Mouse (Mus musculus): ENCODE measurements around the gene Fgfr2. TPM values are rescaled to one million over a fixed set of nuclear protein-coding genes. Genes with fewer than 3 reads are reported as not detected.

Gene Fgfr2
- total and polyA plus RNA-seq, 2 experiments from 2014 or later: 17.1 to 47.6 TPM

DNA sequence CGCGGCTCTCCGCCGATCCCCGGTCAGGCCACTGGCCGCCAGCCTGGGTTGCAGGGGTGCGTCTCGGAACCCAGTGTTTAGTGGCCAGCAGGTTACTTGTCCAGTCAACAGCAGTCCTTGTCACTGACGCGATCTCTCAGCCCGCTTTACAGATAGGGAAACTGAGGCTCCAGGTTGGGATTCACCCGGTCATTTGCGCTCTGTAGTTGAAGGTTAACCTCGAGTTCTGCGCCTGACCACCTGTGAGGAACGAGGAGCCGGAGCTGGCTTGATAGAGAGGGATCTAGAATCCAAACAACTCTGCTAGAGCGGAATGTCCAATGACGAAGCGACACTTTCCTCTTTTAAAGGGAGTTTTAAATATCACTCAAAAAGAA, 2603.1 kb downstream of the Fgfr2 start, which contains the start of gene Ate1:
Gene Ate1 (minus strand): TSS at position 321 of the 377 bp plus-strand sequence.
- TF ChIP-seq CTCF (IDR thresholded peaks at IDR 0.05; ENCODE audit: low read depth): no peak
- H3K27me3 ChIP-seq (ENCODE audit: insufficient read depth, low read length): no peaks in the 10 kb centered on the region
- 15% methylated on average over 20 of the region's 20 CpGs for WGBS
- H3K9me3 ChIP-seq (ENCODE audit: low read length): no peaks in the 10 kb centered on the region
- no peak for ATAC-seq
- peak within 1 kb of the TSS; percentile 89 for H3K4me2 ChIP-seq (ENCODE audit: low read depth)
- DNase-seq: no peak
- peaks cover under 1% of the 10 kb centered on the region; the same call in 1 of the 2 replicates for H3K36me3 ChIP-seq (ENCODE audit: insufficient read depth)
- H3K4me3 ChIP-seq (ENCODE audit: low read depth, low read length): peak within 1 kb of the TSS; percentile 66
- peaks cover 13% of the 10 kb centered on the region; the same call in 1 of the 2 replicates for H3K4me1 ChIP-seq (ENCODE audit: insufficient read depth)
- H3K27ac ChIP-seq (ENCODE audit: low read depth, low read length): peak within 1 kb of the TSS; percentile 97
- peak within 1 kb of the TSS; percentile 79 for H3K9ac ChIP-seq

DNA sequence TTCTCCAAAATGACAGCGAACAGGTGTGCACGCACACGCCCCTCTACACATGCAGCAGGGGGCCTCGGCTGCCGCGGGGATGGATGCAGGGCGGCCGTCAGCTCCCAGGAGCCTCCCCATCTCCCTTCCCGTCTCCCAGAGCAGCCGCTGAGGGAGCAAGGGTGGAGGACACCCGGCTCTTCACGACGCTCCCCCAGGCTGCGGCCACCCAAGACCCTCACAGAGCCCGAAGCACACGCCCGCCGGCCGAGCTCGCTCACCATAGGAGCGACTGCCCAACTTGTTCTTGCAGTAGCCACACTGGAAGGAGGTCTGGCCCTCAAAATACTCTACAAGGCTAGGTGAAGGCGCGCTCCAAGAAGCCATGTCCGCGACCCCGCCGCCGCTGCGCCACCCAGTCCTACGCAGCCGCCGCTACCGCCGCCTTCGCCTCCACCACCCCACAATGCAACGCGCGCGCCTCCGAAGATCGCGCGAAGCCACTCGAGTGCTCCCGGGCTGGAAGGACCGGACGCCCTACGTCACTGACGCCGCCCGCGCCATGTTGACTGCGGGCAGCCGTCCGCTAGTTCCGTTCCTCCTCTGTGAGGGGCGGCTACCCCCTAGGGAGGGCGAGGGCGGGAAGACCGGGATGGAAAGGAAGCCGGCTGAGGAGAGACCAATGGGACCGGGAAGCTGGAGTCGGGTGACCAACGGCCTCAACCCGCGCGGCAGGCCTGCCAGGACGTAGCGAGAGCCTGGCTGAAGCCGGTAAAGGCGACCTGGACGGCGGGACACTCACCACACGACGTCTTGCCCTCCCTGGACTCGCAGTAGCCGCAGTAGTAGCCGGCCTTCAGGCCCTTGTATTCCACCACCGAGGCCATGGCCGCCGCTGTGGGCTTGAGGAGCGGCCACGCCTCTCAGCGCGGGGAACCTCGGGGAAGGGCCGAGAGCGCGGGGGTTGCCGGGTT, 2603.8 kb downstream of the Fgfr2 start:
- peak overlapping the region; percentile 97 for H3K27ac ChIP-seq (ENCODE audit: low read depth, low read length)
- H3K27me3 ChIP-seq (ENCODE audit: insufficient read depth, low read length): no peaks in the 10 kb centered on the region
- ATAC-seq: peak; percentile 98
- DNase-seq: peak; percentile 99
- H3K4me2 ChIP-seq (ENCODE audit: low read depth): peak overlapping the region; percentile 89
- WGBS: under 1% methylated on average over 88 of the region's 90 CpGs
- peaks cover 4% of the 10 kb centered on the region; the same call in 1 of the 2 replicates for H3K36me3 ChIP-seq (ENCODE audit: insufficient read depth)
- H3K4me1 ChIP-seq (ENCODE audit: insufficient read depth): peaks cover 13% of the 10 kb centered on the region; the same call in 1 of the 2 replicates
- H3K4me3 ChIP-seq (ENCODE audit: low read depth, low read length): peak overlapping the region; percentile 66
- no peak for TF ChIP-seq CTCF (IDR thresholded peaks at IDR 0.05; ENCODE audit: low read depth)
- H3K9me3 ChIP-seq (ENCODE audit: low read length): no peaks in the 10 kb centered on the region
- peak overlapping the region; percentile 79 for H3K9ac ChIP-seq

DNA sequence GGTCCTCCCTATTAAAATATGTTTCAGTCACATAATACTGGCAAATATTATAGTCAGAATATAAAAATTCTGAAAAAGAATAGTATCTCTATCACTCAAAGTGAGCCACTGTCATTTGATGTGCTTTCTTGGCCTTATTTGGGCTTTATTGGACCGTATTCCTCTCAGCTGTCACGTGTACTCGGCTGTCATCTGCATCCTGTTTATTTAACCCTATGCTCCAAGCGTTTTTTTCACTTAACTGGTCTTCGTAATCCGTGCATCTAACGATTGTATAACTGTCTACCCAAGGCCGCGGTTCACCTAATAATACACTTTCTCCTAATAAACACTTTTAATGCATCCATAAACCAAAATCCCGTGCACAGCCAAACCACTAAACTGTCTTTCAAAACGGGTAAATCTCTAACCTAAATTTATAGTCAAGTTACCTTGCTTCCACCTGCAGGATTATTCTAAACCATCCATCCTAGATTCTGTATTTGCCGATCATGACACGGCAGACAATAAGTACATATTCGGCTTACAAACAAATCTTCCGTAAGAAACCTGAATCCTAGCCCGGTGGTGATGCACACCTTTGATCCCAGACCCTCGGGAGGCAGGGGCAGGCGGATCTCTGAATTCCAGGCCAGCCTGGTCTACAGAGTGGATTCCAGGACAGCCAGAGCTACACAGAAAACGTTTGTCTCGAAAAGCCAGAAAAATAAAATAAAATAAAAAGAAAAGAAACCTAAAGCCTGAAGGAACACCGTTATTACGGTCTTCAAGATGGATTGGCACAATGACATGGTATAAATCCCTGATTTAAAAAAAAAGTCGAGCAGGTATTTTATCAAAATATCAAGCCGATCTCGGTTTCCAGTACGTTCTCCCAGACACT, 2604.7 kb downstream of the Fgfr2 start:
- Histone ChIP-seq H3K9ac (peak overlapping the region; percentile 79), H3K4me1 (ENCODE audit: insufficient read depth) (peaks cover 13% of the 10 kb centered on the region; the same call in 1 of the 2 replicates), H3K36me3 (ENCODE audit: insufficient read depth) (peaks cover 8% of the 10 kb centered on the region), H3K9me3 (ENCODE audit: low read length) (no peaks in the 10 kb centered on the region), H3K4me2 (ENCODE audit: low read depth) (peak overlapping the region; percentile 89), H3K27me3 (ENCODE audit: insufficient read depth, low read length) (no peaks in the 10 kb centered on the region), H3K27ac (ENCODE audit: low read depth, low read length) (peak overlapping the region; percentile 97), H3K4me3 (ENCODE audit: low read depth, low read length) (peak overlapping the region; percentile 66)
- DNase-seq (peak; percentile 11), ATAC-seq (no peak)
- 33% methylated on average over 26 of the region's 26 CpGs for WGBS
- TF ChIP-seq CTCF (IDR thresholded peaks at IDR 0.05; ENCODE audit: low read depth): no peak

DNA sequence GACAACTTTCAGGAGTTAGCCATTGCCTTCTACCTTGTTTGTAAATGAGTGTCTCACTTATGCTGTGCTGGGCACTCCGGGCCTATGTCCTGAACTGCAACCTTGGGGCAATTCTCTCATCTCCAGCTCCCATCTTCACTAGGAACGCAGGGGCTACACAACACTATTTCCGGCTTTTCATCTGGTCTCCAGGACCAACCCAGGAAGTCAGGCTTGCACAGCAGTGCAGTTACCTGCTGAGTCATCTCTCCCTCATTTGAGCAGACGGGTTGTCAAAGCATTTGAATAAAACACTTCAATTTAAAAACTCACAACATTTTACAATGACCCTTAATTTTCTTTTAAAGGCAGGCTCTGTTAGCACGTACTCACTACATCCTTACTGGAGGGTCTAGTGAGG, 2612.9 kb downstream of the Fgfr2 start:
- H3K9ac ChIP-seq: no peak overlapping the region
- DNase-seq: no peak
- 87% methylated on average over 5 of the region's 5 CpGs for WGBS
- H3K4me1 ChIP-seq (ENCODE audit: insufficient read depth): no peaks in the 10 kb centered on the region
- no peak for TF ChIP-seq CTCF (IDR thresholded peaks at IDR 0.05; ENCODE audit: low read depth)
- no peaks in the 10 kb centered on the region for H3K9me3 ChIP-seq (ENCODE audit: low read length)
- no peaks in the 10 kb centered on the region for H3K27me3 ChIP-seq (ENCODE audit: insufficient read depth, low read length)
- H3K27ac ChIP-seq (ENCODE audit: low read depth, low read length): no peak overlapping the region
- ATAC-seq: no peak
- H3K36me3 ChIP-seq (ENCODE audit: insufficient read depth): peaks cover 56% of the 10 kb centered on the region
- H3K4me3 ChIP-seq (ENCODE audit: low read depth, low read length): no peak overlapping the region
- H3K4me2 ChIP-seq (ENCODE audit: low read depth): no peak overlapping the region

DNA sequence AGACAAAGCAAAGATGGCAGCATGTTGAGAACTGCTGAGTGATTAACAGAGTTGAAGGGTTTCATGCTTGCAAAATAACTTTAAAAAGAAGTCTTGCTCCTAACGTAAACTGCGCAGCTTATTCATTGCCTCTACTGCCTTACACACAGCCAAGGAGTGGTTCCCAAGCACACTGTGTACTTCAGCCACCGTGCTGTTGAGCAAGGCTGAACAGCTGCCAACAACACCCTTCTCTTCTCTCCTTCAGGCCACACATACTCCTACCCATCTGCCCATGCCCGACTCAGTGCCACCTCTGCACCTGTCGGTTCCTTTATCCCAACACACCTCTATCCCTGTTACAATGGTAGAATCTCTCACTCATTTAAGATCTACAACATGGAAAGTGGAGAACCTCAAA, 2620.1 kb downstream of the Fgfr2 start:
- Histone ChIP-seq H3K36me3 (ENCODE audit: insufficient read depth) (peaks cover 47% of the 10 kb centered on the region), H3K9ac (no peak overlapping the region), H3K27ac (ENCODE audit: low read depth, low read length) (no peak overlapping the region), H3K4me1 (ENCODE audit: insufficient read depth) (no peaks in the 10 kb centered on the region), H3K27me3 (ENCODE audit: insufficient read depth, low read length) (no peaks in the 10 kb centered on the region), H3K9me3 (ENCODE audit: low read length) (no peaks in the 10 kb centered on the region), H3K4me2 (ENCODE audit: low read depth) (no peak overlapping the region), H3K4me3 (ENCODE audit: low read depth, low read length) (no peak overlapping the region)
- TF ChIP-seq CTCF (IDR thresholded peaks at IDR 0.05; ENCODE audit: low read depth): no peak
- DNase-seq: no peak
- WGBS: 91% methylated on average over 5 of the region's 5 CpGs
- no peak for ATAC-seq

DNA sequence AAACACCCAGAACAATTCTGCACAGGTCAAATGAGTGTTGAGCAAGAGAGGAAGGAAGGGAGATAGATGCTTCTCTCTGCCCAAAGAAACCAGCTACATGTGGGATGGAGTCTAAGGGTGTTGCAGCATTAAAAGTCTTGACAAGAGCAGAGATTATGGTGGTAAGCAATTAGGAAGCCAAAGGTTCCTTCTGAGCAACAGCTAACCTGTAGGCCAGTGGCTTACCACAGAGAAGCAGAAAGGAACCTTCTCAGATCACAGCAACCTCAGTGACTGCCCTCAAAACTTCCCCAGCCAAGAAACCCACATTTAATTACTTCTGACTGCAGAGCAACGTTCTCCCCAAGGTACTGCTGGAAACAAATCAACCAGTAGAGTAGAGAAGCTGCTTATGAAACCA, 2621.7 kb downstream of the Fgfr2 start:
- ATAC-seq: no peak
- H3K9ac ChIP-seq: no peak overlapping the region
- no peak for TF ChIP-seq CTCF (IDR thresholded peaks at IDR 0.05; ENCODE audit: low read depth)
- peaks cover 35% of the 10 kb centered on the region for H3K36me3 ChIP-seq (ENCODE audit: insufficient read depth)
- H3K27me3 ChIP-seq (ENCODE audit: insufficient read depth, low read length): no peaks in the 10 kb centered on the region
- H3K4me2 ChIP-seq (ENCODE audit: low read depth): no peak overlapping the region
- H3K4me3 ChIP-seq (ENCODE audit: low read depth, low read length): no peak overlapping the region
- DNase-seq: no peak
- H3K4me1 ChIP-seq (ENCODE audit: insufficient read depth): no peaks in the 10 kb centered on the region
- WGBS: 70% methylated on average over 1 of the region's 1 CpGs
- H3K9me3 ChIP-seq (ENCODE audit: low read length): no peaks in the 10 kb centered on the region
- H3K27ac ChIP-seq (ENCODE audit: low read depth, low read length): no peak overlapping the region

All from forebrain, postnatal 0 days (tissue).